Comparison of ENCODE assay signal across 7 mouse cellular contexts in the genomic region with DNA sequence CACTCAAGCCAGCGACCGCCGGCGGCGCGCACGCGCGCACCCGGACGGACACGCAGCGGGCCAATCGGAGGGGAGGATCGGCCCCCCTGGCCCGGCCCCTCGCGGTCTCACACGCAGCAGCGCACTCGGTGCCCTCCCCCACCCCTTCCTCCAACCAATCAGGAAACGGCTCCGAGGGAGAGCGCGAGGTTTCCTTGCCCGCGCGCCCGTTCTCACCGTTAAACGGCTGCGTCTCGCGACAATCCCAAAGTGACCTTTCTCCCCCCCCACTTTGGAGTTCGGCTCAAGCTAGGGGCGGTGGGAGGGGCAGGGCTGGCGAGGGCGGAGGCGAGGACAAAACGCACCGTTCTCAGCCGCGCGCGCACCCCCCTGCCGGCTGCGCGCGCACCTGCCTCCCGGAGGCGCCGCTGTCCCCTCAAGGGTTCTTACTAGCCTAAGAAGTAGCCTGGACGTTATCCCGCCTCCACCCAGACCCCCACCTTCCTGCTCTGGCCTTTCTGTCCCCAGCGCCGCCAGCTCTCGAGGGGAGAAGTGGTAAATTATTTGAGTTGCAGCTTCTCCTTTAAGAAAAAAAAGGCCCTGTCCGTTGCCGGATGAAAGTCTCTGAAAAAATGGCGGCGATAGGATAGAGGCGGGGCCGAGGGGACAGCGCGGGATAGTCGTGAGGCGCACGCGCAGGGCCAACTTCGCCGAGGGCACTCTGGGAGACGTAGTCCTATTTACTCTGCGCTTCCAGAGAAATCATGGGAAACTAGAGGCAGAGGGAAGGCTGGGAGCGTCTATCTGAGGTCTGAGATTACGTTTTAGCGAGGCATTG. TPM values are rescaled to one million over a fixed set of nuclear protein-coding genes. Genes with fewer than 3 reads are reported as not detected.
DNase-seq lines count a peak whose midpoint lies in the region; ATAC-seq lines count a peak whose summit lies in the region.

TSS of gene Zfp91 (minus strand) at position 616 of the 817 bp plus-strand sequence.
TSS of gene Lpxn (plus strand) at position 683 of the 817 bp plus-strand sequence.

- peak within 1 kb of the TSS; percentile 96 for H3K9ac ChIP-seq in intestine, embryonic 15.5 days

- H3K27me3 ChIP-seq in intestine, embryonic 15.5 days (replicated peaks) = no peaks in the 10 kb centered on the region
- H3K27me3 ChIP-seq in midbrain, embryonic 10.5 days (ENCODE audit: low read depth, poor library complexity, severe bottlenecking) = no peaks in the 10 kb centered on the region

- peak within 1 kb of the TSS; percentile 99 for H3K27ac ChIP-seq in intestine, embryonic 15.5 days
- H3K27ac ChIP-seq in midbrain, embryonic 10.5 days (replicated peaks) = peak within 1 kb of the TSS; percentile 99

- peak; percentile 98 for DNase-seq in adrenal gland, adult 2 months
- DNase-seq in embryo, embryonic 11.5 days (ENCODE audit: low read depth, low spot score) = peak; percentile 95
- DNase-seq in gastrocnemius, postnatal 36 days = peak; percentile 89 to 96
- DNase-seq in left cerebral cortex, postnatal 25 days (ENCODE audit: low spot score in 2 of 2) = peak; percentile 96 to 99
- peak; percentile 96 for DNase-seq in midbrain, embryonic 10.5 days (ENCODE audit: low spot score)
- peak; percentile 97 for DNase-seq in right cerebral cortex, postnatal 4 days

- peak; percentile 95 for ATAC-seq in intestine, embryonic 15.5 days

- 0 out of 2 replicates have a peak, but pooled peaks cover 3% of the 10 kb centered on the region for H3K4me1 ChIP-seq in intestine, embryonic 15.5 days (replicated peaks)
- H3K4me1 ChIP-seq in midbrain, embryonic 10.5 days = peaks cover 37% of the 10 kb centered on the region

- intact Hi-C loops in gastrocnemius, postnatal 36 days (cut with DNase I) = loop anchor here (2.0 to 10.0 kb wide), 3 partner anchors 73 to 781 kb away; partner anchors contain the start of gene Gm4952
- intact Hi-C loops in left cerebral cortex, postnatal 25 days (cut with DNase I) = loop anchor here (2.0 to 5.0 kb wide), 3 partner anchors 198 to 293 kb away; partner anchors contain the start of genes Dtx4 and Gm4952

- H3K4me2 ChIP-seq in intestine, embryonic 15.5 days (replicated peaks) = peak within 1 kb of the TSS; percentile 64

- no peaks in the 10 kb centered on the region for H3K9me3 ChIP-seq in intestine, embryonic 15.5 days
- no peaks in the 10 kb centered on the region for H3K9me3 ChIP-seq in midbrain, embryonic 10.5 days (replicated peaks)

- H3K4me3 ChIP-seq in intestine, embryonic 15.5 days (replicated peaks) = peak within 1 kb of the TSS; percentile 95
- peak within 1 kb of the TSS; percentile 87 for H3K4me3 ChIP-seq in midbrain, embryonic 10.5 days

- H3K36me3 ChIP-seq in intestine, embryonic 15.5 days = no peaks in the 10 kb centered on the region
- H3K36me3 ChIP-seq in midbrain, embryonic 10.5 days = no peaks in the 10 kb centered on the region

- under 1% methylated on average over 68 of the region's 76 CpGs for WGBS in intestine, embryonic 15.5 days
- under 1% methylated on average over 76 of the region's 76 CpGs for WGBS in midbrain, embryonic 10.5 days

RNA-seq across cellular contexts. Expression of gene Zfp91, which starts in this region (rescaled TPM):
- total RNA-seq in adrenal gland, adult 2 months (2021) = 10 to 100 TPM; 75.0 to 81.0 TPM
- polyA plus RNA-seq in adrenal gland, adult 2 months (2012; rRNA removed) = 11.5 and 13.2 TPM in 2 replicates
- 100 to 1,000 TPM; 112 to 114 TPM for total RNA-seq in gastrocnemius, postnatal 36 days (2021)
- 14.0 and 15.4 TPM in 2 replicates for polyA plus RNA-seq in intestine, embryonic 15.5 days (2015; fragmentation: Nextera tagmentation; extraction: Ambion mirVana)
- 10 to 100 TPM; 94.5 to 98.0 TPM for total RNA-seq in left cerebral cortex, postnatal 25 days (2021)
- 13.3 and 15.6 TPM in 2 replicates for polyA plus RNA-seq in midbrain, embryonic 10.5 days (2016; fragmentation: Nextera tagmentation; extraction: Ambion mirVana)

RNA-seq across cellular contexts. Expression of gene Lpxn, which starts in this region (rescaled TPM):
- total RNA-seq in adrenal gland, adult 2 months (2021) = 1 to 10 TPM; 2.2 to 2.6 TPM
- 1.3 and 1.9 TPM in 2 replicates for polyA plus RNA-seq in adrenal gland, adult 2 months (2012; rRNA removed)
- total RNA-seq in gastrocnemius, postnatal 36 days (2021) = under 1 TPM; 0.25 to 0.31 TPM
- polyA plus RNA-seq in intestine, embryonic 15.5 days (2015; fragmentation: Nextera tagmentation; extraction: Ambion mirVana) = 2.3 and 3.0 TPM in 2 replicates
- total RNA-seq in left cerebral cortex, postnatal 25 days (2021) = 1 to 10 TPM; 1.4 to 2.0 TPM
- 1.2 TPM in 2 replicates for polyA plus RNA-seq in midbrain, embryonic 10.5 days (2016; fragmentation: Nextera tagmentation; extraction: Ambion mirVana)

Comparison
In these comparisons a context has a peak if more than half of its experiments do, and no peak if none do; other contexts are left out.
1. Peak in every context shown above with its lines: DNase-seq, ATAC-seq, H3K4me3 ChIP-seq and H3K27ac ChIP-seq.